Mouse (Mus musculus) left cerebral cortex, adult 8-10 months (tissue): ENCODE measurements around the gene Il27ra. TPM values are rescaled to one million over a fixed set of nuclear protein-coding genes. Genes with fewer than 3 reads are reported as not detected.

Experiments used
- DNase-seq, 2 experiments: peaks; one replicate each; pipeline ENCODE4 v3.0.0; 2022; ENCODE audit warnings: low spot score in 2 of 2
- total RNA-seq, 4 experiments: library from RNA; stranded (reverse); gene quantifications; 2 replicates each; pipeline ENCODE4 v1.2.4; 2022

The Il27ra gene
- total RNA-seq, 4 experiments from 2014 or later, result 0.36 to 0.57 (median 0.47) TPM

- peak; percentile 98 to 100 for DNase-seq
Observed at GRCm38 (mm10) chr8:84066291-84066930, 24.0 kb upstream of the Il27ra start, which contains the start of gene Rfx1. Gene Rfx1 (plus strand): TSS chr8:84066834.

DNA sequence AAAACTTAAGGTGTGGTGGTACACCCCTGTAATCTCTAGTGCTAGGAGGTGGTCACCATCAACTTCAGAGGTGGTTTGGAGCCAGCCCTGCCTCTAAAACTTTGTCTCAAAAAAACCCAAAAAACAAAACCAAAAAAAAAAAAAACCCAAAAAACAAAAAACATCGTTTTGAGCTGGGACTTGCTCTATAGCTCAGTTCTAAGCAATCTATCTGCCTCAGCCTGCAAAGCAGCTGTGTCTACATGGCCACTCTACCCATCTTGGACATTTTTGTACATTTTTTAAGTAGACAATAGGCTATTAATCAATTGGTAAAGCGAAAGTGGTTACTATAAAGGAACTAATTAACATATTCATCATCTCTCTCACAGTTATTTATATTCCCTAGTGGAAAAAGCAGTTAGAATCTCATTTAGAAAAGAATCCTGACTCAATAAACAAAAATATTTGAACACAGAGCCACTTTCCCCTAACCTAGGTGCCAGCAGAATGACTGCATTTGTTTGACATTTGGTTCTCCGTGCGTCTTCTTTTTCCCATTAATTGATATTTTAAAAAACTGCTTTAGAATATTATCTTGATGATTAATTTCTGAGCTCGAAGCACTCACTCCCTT, 23.2 kb upstream of the Il27ra start:
- DNase-seq, result no peak

GRCm38 (mm10) chr8:84065037-84065436, 22.6 kb upstream of the Il27ra start, which contains the start of gene Gm10643:
Gene Gm10643 (minus strand): TSS chr8:84065137.
- DNase-seq, result no peak

GRCm38 (mm10) chr8:84063861-84064610, 21.6 kb upstream of the Il27ra start:
- DNase-seq, result no peak

DNA sequence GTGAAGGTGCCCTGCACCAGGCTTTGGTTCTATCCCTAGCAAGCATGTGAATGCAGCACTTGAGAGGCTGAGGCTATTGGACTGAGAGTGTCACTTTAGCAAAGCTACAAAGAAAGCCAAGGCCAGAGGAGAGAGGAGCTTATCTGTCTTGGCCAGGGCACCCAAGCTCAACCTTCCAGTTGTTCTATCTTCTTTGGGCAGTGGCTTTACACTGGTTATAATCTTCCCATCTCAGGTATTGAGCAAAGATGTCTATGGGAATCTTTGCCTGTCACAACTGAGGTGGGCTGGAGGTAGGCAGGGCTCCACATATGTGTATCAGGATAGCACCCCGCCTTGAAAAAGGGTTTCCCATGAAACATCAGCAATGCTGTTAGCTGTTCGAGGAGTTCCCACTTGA, 17.9 kb upstream of the Il27ra start:
- no peak for DNase-seq

GRCm38 (mm10) chr8:84059226-84059625, 16.8 kb upstream of the Il27ra start:
- no peak for DNase-seq

DNA sequence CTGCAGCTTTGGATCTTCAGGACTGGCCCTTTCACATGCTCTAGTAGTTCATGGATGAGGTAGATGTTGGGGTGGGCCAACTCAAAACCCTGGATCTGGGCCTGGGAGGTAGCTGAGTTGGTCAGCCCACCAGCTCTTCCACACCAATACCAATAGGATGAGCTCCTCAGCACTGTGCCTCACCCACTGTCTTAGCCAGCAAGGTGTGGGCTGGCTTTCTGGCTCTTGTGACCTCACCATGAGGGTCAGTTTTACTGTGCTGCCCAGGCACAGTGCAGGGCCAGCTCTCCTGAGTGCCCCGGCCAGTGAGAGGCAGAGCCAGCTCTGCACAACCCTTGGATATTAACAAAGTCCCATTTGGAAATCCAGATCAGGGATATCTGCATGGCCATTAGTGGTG, 15.4 kb upstream of the Il27ra start:
- no peak for DNase-seq

DNA sequence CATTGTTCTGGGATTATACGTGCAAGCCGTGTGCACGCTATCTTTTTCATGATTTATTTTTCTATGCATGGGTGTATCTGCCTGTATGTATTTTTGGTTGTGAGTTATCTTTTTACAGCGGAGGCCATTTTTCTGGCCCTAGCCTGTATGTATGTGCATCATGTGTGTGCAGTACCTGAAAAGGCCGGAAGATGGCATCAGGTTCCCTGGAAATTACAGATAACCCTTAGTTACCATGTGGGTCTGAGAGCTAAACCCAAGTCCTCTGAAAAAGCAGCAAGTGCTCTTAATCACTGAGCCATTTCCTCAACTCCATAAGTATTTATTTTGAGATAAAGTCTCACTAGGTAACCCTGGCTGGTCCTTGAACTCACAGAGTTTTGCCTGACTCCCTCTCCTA, 10.8 kb upstream of the Il27ra start:
- no peak for DNase-seq

DNA sequence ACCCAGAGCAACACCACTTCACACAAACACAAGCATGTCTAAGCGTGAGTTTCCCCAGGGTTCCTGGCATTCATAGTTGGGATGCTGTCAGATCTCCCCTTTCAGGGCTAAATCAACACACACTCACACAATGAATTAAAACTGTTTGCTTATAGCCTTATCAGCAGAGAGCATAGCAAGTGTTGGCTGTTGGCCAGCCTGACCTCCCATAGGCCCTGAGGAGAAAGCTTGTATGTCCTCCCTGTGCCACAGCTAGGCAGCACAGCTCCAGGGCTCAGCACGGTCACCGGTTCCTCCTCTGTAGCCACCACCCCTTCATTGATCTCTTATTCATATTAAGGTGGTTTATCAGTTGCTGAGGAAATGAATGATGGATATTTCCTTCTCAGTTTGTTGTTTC, 10.4 kb upstream of the Il27ra start:
- DNase-seq, result no peak

- DNase-seq, result no peak
Observed at GRCm38 (mm10) chr8:84048171-84048570, 5.8 kb upstream of the Il27ra start.

- no peak for DNase-seq
Observed at GRCm38 (mm10) chr8:84046505-84046904, 4.1 kb upstream of the Il27ra start.

- DNase-seq, result no peak
Observed at GRCm38 (mm10) chr8:84044900-84045299, 2.5 kb upstream of the Il27ra start, which contains the start of gene Rln3. Gene Rln3 (minus strand): TSS chr8:84045000.

GRCm38 (mm10) chr8:84044103-84044502, 1.7 kb upstream of the Il27ra start:
- no peak for DNase-seq

GRCm38 (mm10) chr8:84042948-84043342, 556 bp upstream of the Il27ra start:
- DNase-seq, result no peak

DNA sequence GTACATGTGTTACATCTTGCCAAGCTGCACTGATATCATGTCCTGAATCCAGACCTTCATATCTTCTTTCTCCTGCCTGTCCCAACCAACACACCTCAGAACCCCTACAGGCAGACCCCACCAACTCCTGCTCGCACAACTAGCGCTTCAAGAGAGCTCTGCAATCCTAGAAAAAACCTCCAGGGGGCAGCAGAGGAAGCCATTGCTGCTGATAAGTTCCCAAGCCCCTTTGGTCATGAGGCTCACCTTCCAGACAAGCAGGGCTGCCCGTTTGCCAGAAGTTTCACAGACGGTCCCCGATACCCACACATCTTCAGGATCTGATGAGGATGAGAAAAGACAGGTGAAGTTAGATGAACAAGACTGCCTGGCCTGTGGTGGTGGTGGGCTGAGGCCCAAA, 3.3 kb downstream of the Il27ra start:
- peak in 1 of 2 experiments; percentile 53 for DNase-seq

DNA sequence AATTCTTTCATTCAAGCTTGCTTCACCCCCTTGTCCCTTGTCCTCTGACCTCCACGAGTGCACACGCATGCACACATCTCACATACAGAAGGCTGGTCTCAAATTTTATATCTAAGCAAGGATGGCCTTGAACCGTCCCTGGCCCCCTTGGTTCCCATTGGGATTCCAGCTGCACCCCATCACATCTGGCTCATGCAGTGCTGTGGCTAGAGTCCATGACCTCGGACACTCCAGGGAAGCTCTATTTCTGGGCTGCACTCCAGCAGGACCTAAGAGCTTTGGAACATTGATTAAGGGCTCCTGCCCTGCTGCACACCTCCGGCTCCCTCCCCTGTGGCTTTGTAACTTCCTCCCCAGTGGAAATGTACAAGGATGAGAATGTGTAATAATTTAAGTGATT, 4.4 kb downstream of the Il27ra start:
- DNase-seq, result no peak

DNA sequence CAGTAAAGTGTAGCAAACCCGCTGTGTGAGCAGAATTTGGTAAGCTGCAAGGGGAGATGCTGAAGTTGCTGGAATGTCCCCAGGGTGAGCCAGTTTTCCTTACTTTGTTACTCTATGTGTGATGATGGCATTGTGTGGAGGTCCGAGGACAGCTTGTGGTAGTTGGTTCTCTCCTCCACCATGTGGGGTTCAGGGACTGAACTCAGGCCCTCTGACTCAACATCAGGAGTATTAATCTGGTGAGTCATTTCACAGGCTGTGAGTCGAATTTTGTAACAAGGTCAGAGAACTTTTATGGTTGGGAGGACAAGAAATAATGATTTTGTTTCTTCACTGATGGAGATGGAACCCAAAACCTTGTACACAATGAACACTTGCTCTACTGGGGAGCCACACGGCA, 9.6 kb downstream of the Il27ra start:
- DNase-seq, result no peak

GRCm38 (mm10) chr8:84029272-84029671, 13.1 kb downstream of the Il27ra start:
- no peak for DNase-seq

DNA sequence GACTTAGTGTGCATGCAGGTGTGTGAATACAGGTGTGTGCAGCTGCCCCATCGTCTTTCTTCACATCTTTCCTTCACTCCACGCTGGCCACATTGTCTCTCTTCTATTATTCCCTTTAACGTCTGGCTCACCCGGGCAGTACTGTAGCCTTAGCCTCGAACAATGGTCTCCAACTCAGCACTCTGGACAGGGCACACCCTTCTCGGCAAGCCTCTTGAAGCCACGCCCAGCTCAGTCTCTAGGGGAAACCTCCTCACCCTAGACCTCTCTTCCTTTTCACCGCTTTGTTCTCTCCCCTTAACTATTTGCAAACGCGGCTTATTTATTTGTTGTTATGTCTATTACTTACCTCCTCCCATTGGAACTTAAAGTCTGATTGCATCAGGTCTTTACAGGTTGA, 14.9 kb downstream of the Il27ra start:
- no peak for DNase-seq

GRCm38 (mm10) chr8:84025863-84026262, 16.5 kb downstream of the Il27ra start:
- DNase-seq, result no peak

- DNase-seq, result no peak
Observed at GRCm38 (mm10) chr8:84024171-84024570, 18.2 kb downstream of the Il27ra start.

DNA sequence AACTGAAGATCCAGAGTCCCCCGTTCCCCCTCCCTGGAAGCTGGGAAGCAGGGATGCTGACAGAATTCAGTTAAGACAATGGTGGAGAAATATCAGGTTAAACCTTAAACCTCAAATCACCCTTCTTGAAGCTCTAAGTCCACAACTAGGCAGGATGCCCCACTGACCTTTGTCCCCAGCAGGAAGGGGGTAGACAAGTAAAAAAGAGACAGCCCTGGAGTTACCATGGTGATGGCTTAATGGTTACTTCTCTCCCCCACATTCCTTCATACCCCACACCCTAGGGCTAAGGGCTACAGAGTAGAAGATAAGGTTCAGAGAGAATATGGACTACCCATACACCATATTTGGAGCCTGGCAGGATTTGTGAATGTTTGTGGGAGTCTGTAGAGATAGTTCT, 18.8 kb downstream of the Il27ra start:
- no peak for DNase-seq
